Mouse (Mus musculus) neural tube, embryonic 11.5 days (tissue): ENCODE measurements at regions not wholly inside any gene's neighbourhood (a gene's known extent, or its start where the extent isn't known, plus 50 kb on each side); places are given as distances from the start of the nearest gene placed in this dataset.
A peak's percentile ranks its signal among the peaks of the same experiment; 100 is the strongest.

Source experiments
- ATAC-seq: fragments of 200-750 bp; cut with Nextera tagmentation; 2 replicates; pipeline ENCODE4 v1.8.0; 2017; ENCODE audit warnings: moderate number of reproducible peaks, mild to moderate bottlenecking, moderate TSS enrichment, moderate library complexity; ENCODE audit not compliant: insufficient read depth, low FRiP score, low TSS enrichment
- DNase-seq: peaks from one replicate; pipeline ENCODE4 v3.0.0-alpha.2; 2015; ENCODE audit warnings: low spot score
- H3K27ac ChIP-seq: fragments of 300-500 bp; sonication (generic); 2 replicates; pipeline ENCODE4 v1.5.1; 2014; ENCODE audit warnings: low read depth, mild to moderate bottlenecking, low read length
- H3K27me3 ChIP-seq: fragments of 300-500 bp; sonication (generic); 2 replicates; pipeline ENCODE4 v1.6.1; 2014; ENCODE audit warnings: mild to moderate bottlenecking, low read length, mixed read lengths; ENCODE audit not compliant: control insufficient read depth, insufficient read depth
- H3K36me3 ChIP-seq: fragments of 300-500 bp; sonication (generic); 2 replicates; pipeline ENCODE4 v1.6.1; 2014; ENCODE audit warnings: mild to moderate bottlenecking, low read length, moderate library complexity, mixed read lengths; ENCODE audit not compliant: control insufficient read depth, insufficient read depth
- H3K4me1 ChIP-seq: fragments of 300-500 bp; sonication (generic); 2 replicates; pipeline ENCODE4 v1.6.1; 2014; ENCODE audit warnings: low read length, mixed read lengths; ENCODE audit not compliant: control insufficient read depth, insufficient read depth
- H3K4me2 ChIP-seq: fragments of 300-500 bp; sonication (generic); 2 replicates; pipeline ENCODE4 v1.6.1; 2014; ENCODE audit warnings: low read depth, mild to moderate bottlenecking, moderate library complexity
- H3K4me3 ChIP-seq: fragments of 300-500 bp; sonication (generic); 2 replicates; pipeline ENCODE4 v1.5.1; 2014; ENCODE audit warnings: low read depth, low read length
- H3K9ac ChIP-seq: fragments of 300-500 bp; sonication (generic); 2 replicates; pipeline ENCODE4 v1.6.1; 2014; ENCODE audit warnings: mild to moderate bottlenecking, low read length
- H3K9me3 ChIP-seq: fragments of 300-500 bp; sonication (generic); 2 replicates; pipeline ENCODE4 v1.6.1; 2016; ENCODE audit warnings: low read length; ENCODE audit not compliant: control insufficient read depth
- WGBS: fragments of 180-500 bp; shearing (Covaris S2); extraction: QIAGEN DNeasy Blood & Tissue Kit; methylation state at CpG from one replicate; pipeline ENCODE4 v1.1.7; 2014; 5-methylcytosine and 5-hydroxymethylcytosine counted together

GRCm38 (mm10) chr5:106789136-106789535 lies 92.0 kb upstream of the Zfp644 start:
- WGBS = 58% methylated on average over 3 of the region's 3 CpGs
- no peak overlapping the region for H3K27ac ChIP-seq

GRCm38 (mm10) chr5:106785065-106785464 lies 88.0 kb upstream of the Zfp644 start:
- Histone ChIP-seq H3K27me3 (no peaks in the 10 kb centered on the region), H3K9me3 (no peaks in the 10 kb centered on the region), H3K4me2 (no peak overlapping the region), H3K9ac (no peak overlapping the region), H3K4me1 (no peaks in the 10 kb centered on the region), H3K36me3 (no peaks in the 10 kb centered on the region), H3K27ac (no peak overlapping the region), H3K4me3 (no peak overlapping the region)
- no peak for DNase-seq
- ATAC-seq = no peak
- WGBS = 81% methylated on average over 2 of the region's 2 CpGs

More at GRCm38 (mm10) chr5:106789136-106789535, 92.0 kb upstream of the Zfp644 start:
- Histone ChIP-seq H3K4me1 (no peaks in the 10 kb centered on the region), H3K36me3 (no peaks in the 10 kb centered on the region), H3K4me2 (no peak overlapping the region), H3K9ac (no peak overlapping the region), H3K9me3 (no peaks in the 10 kb centered on the region), H3K4me3 (no peak overlapping the region), H3K27me3 (no peaks in the 10 kb centered on the region)
- no peak for DNase-seq
- ATAC-seq = no peak

GRCm38 (mm10) chr5:106783864-106784609 lies 87.0 kb upstream of the Zfp644 start:
- ATAC-seq = no peak
- Histone ChIP-seq H3K36me3 (no peaks in the 10 kb centered on the region), H3K9ac (no peak overlapping the region), H3K4me3 (no peak overlapping the region), H3K9me3 (no peaks in the 10 kb centered on the region), H3K4me1 (no peaks in the 10 kb centered on the region), H3K27me3 (no peaks in the 10 kb centered on the region), H3K4me2 (peak overlapping the region; percentile 24; the same call in 1 of the 2 replicates), H3K27ac (no peak overlapping the region)
- DNase-seq = peak; percentile 34
- WGBS = 18% methylated on average over 11 of the region's 11 CpGs

- 90% methylated on average over 10 of the region's 10 CpGs for WGBS
- no peaks in the 10 kb centered on the region for H3K4me1 ChIP-seq
- DNase-seq = no peak
Measured at GRCm38 (mm10) chr5:106780749-106781148, 83.7 kb upstream of the Zfp644 start.

GRCm38 (mm10) chr5:106778176-106778781 lies 81.2 kb upstream of the Zfp644 start:
- WGBS = 42% methylated on average over 8 of the region's 8 CpGs
- Histone ChIP-seq H3K4me3 (no peak overlapping the region), H3K27ac (no peak overlapping the region), H3K27me3 (no peaks in the 10 kb centered on the region), H3K36me3 (no peaks in the 10 kb centered on the region), H3K9me3 (no peaks in the 10 kb centered on the region), H3K4me2 (no peak overlapping the region), H3K9ac (no peak overlapping the region), H3K4me1 (no peaks in the 10 kb centered on the region)
- DNase-seq (no peak), ATAC-seq (no peak)

More at GRCm38 (mm10) chr5:106780749-106781148, 83.7 kb upstream of the Zfp644 start:
- Histone ChIP-seq H3K9me3 (no peaks in the 10 kb centered on the region), H3K4me3 (no peak overlapping the region), H3K36me3 (no peaks in the 10 kb centered on the region), H3K27ac (no peak overlapping the region), H3K9ac (no peak overlapping the region), H3K27me3 (no peaks in the 10 kb centered on the region), H3K4me2 (no peak overlapping the region)
- no peak for ATAC-seq

- DNase-seq (no peak), ATAC-seq (no peak)
- Histone ChIP-seq H3K4me3 (no peak overlapping the region), H3K9ac (no peak overlapping the region), H3K9me3 (no peaks in the 10 kb centered on the region), H3K36me3 (no peaks in the 10 kb centered on the region), H3K27ac (no peak overlapping the region), H3K4me1 (no peaks in the 10 kb centered on the region), H3K4me2 (no peak overlapping the region), H3K27me3 (no peaks in the 10 kb centered on the region)
- WGBS = 63% methylated on average over 5 of the region's 5 CpGs
Measured at GRCm38 (mm10) chr5:106775010-106775693, 78.1 kb upstream of the Zfp644 start.

- ATAC-seq = no peak
- H3K4me1 ChIP-seq = no peaks in the 10 kb centered on the region
- no peak overlapping the region for H3K9ac ChIP-seq
- H3K9me3 ChIP-seq = no peaks in the 10 kb centered on the region
- no peak overlapping the region for H3K4me3 ChIP-seq
- no peaks in the 10 kb centered on the region for H3K36me3 ChIP-seq
- no peak overlapping the region for H3K27ac ChIP-seq
- WGBS = 40% methylated on average over 3 of the region's 3 CpGs
- no peak overlapping the region for H3K4me2 ChIP-seq
- no peaks in the 10 kb centered on the region for H3K27me3 ChIP-seq
- no peak for DNase-seq
Measured at GRCm38 (mm10) chr5:106773201-106773934, 76.3 kb upstream of the Zfp644 start.

GRCm38 (mm10) chr5:106771029-106771428 lies 73.9 kb upstream of the Zfp644 start:
- H3K27ac ChIP-seq = no peak overlapping the region
- DNase-seq = no peak
- no peaks in the 10 kb centered on the region for H3K9me3 ChIP-seq
- 100% methylated on average over 1 of the region's 1 CpGs for WGBS
- no peaks in the 10 kb centered on the region for H3K4me1 ChIP-seq
- no peak overlapping the region for H3K4me3 ChIP-seq
- no peak overlapping the region for H3K4me2 ChIP-seq
- no peaks in the 10 kb centered on the region for H3K27me3 ChIP-seq
- H3K9ac ChIP-seq = no peak overlapping the region
- ATAC-seq = no peak
- H3K36me3 ChIP-seq = no peaks in the 10 kb centered on the region
